ENCODE assay signal across 14 mouse cellular contexts in genomic region chr8:61282303-61283168, GRCm38 (mm10). TPM values are rescaled to one million over a fixed set of nuclear protein-coding genes. Genes with fewer than 3 reads are reported as not detected.
A peak's percentile ranks its signal among the peaks of the same experiment; 100 is the strongest.
DNase-seq lines count a peak whose midpoint lies in the region; ATAC-seq and TF ChIP-seq lines count a peak whose summit lies in the region.
"Had no signal": no experiment of that assay in that cellular context is flagged by ENCODE, and none has a peak within 500 bp of the region (broad histone marks: within the 10 kb centered on the region; RNA-seq: fewer than 3 reads in every experiment).

No protein-coding gene starts in this region.

- peak overlapping the region; percentile 14 for H3K27ac ChIP-seq in kidney, adult 2 months (ENCODE audit: insufficient read depth, low read depth, low read length)
- 0 out of 2 replicates have a peak overlapping the region, but pooled peaks have one; percentile 34 for H3K27ac ChIP-seq in thymus, adult 2 months (ENCODE audit: control insufficient read depth, insufficient read depth, low read length)
- H3K27ac ChIP-seq: embryonic facial prominence, embryonic 15.5 days had no signal

- no peaks in the 10 kb centered on the region for H3K36me3 ChIP-seq in kidney, adult 2 months (ENCODE audit: control insufficient read depth, insufficient read depth, low read length)
- no peaks in the 10 kb centered on the region for H3K36me3 ChIP-seq in thymus, adult 2 months (ENCODE audit: control insufficient read depth, insufficient read depth, low read length)
- H3K36me3 ChIP-seq: embryonic facial prominence, embryonic 15.5 days; G1E had no signal

- H3K4me3 ChIP-seq in kidney, adult 2 months (ENCODE audit: insufficient read depth, low read depth, low read length), result no peak overlapping the region
- no peak overlapping the region for H3K4me3 ChIP-seq in thymus, adult 2 months (ENCODE audit: control insufficient read depth, insufficient read depth, low read length)
- H3K4me3 ChIP-seq: embryonic facial prominence, embryonic 15.5 days had no signal

- no peak for TF ChIP-seq POLR2A in kidney, adult 2 months (IDR thresholded peaks at IDR 0.05; ENCODE audit: low read depth, low read length)
- no peak for TF ChIP-seq POLR2A in thymus, adult 2 months (IDR thresholded peaks at IDR 0.05; ENCODE audit: control insufficient read depth, extremely low read depth, insufficient read depth, low read length, poor library complexity)

- ATAC-seq in monocyte, adult 5-6 weeks (replicated peaks; ENCODE audit: insufficient number of reproducible peaks, low FRiP score, low TSS enrichment, poor library complexity, severe bottlenecking), result no peak
- ATAC-seq: midbrain, embryonic 16.5 days had no signal

- WGBS in kidney, adult 2 months, result 43% methylated on average over 10 of the region's 10 CpGs
- WGBS in thymus, adult 2 months, result 61% methylated on average over 10 of the region's 10 CpGs

- DNase-seq in embryo, embryonic 11 days, result peak; percentile 30
- DNase-seq in embryo, embryonic 10.5 days (ENCODE audit: low spot score), result no peak
- peak; percentile 68 for DNase-seq in kidney, adult 2 months
- no peak for DNase-seq in kidney, adult 18-20 months
- no peak for DNase-seq in thymus, adult 2 months
- no peak for DNase-seq in thymus, postnatal 36 days
- DNase-seq in adrenal gland, postnatal 36 days, result no peak
- DNase-seq: cerebellum, adult 2 months; left cerebral cortex, postnatal 4 days; spleen, adult 18-20 months had no signal

- peaks cover 62% of the 10 kb centered on the region for H3K4me1 ChIP-seq in kidney, adult 2 months (ENCODE audit: control insufficient read depth, insufficient read depth, low read length)
- H3K4me1 ChIP-seq in thymus, adult 2 months (replicated peaks; ENCODE audit: control insufficient read depth, insufficient read depth, low read length), result peaks cover 20% of the 10 kb centered on the region

- no peaks in the 10 kb centered on the region for H3K27me3 ChIP-seq in kidney, adult 2 months (replicated peaks; ENCODE audit: control insufficient read depth, insufficient read depth, low read length)
- H3K27me3 ChIP-seq in thymus, adult 2 months (ENCODE audit: control insufficient read depth, insufficient read depth, low read length), result no peaks in the 10 kb centered on the region
- H3K27me3 ChIP-seq: embryonic facial prominence, embryonic 15.5 days had no signal

- no peak for TF ChIP-seq CTCF in kidney, adult 2 months (conservative IDR thresholded peaks at IDR 0.05; ENCODE audit: insufficient read depth, insufficient read length, low read depth, low read length)
- no peak for TF ChIP-seq CTCF in thymus, adult 2 months (IDR thresholded peaks at IDR 0.05; ENCODE audit: borderline replicate concordance, control insufficient read depth, extremely low read depth, insufficient read depth, low read length, poor library complexity)

RNA-seq across cellular contexts. Expression of gene Sh3rf1, which starts 58.9 kb away (rescaled TPM):
- 14.4 and 15.3 TPM in 2 replicates for polyA plus RNA-seq in kidney, adult 2 months (2012; rRNA removed)
- 7.6 and 9.4 TPM in 2 replicates for polyA plus RNA-seq in thymus, adult 2 months (2012; rRNA removed)
- total RNA-seq in adrenal gland, postnatal 36 days (2021), result 10 to 100 TPM; 10.3 to 12.7 TPM
- total RNA-seq in monocyte, adult 5-6 weeks (2017), result 0.57 to 2.6 TPM (median 2.1 TPM) in 3 replicates

Comparison
In these comparisons a context has a peak if more than half of its experiments do, and no peak if none do; other contexts are left out.
1. DNase-seq: peak in embryo, embryonic 11 days (single experiment) and kidney, adult 2 months (single experiment); none in embryo, embryonic 10.5 days (single experiment), kidney, adult 18-20 months (single experiment), thymus, adult 2 months (single experiment), thymus, postnatal 36 days (0 of 2) and adrenal gland, postnatal 36 days (0 of 2).